Mouse (Mus musculus) embryonic facial prominence, embryonic 12.5 days (tissue): ENCODE measurements around the gene Slc12a8. TPM values are rescaled to one million over a fixed set of nuclear protein-coding genes. Genes with fewer than 3 reads are reported as not detected.

Experiments
- ATAC-seq: fragments of 200-750 bp; cut with Nextera tagmentation; 2 replicates; pipeline ENCODE4 v1.8.0; 2017; ENCODE audit not compliant: insufficient number of reproducible peaks, insufficient read depth, low FRiP score, low TSS enrichment
- H3K27ac ChIP-seq: fragments of 300-500 bp; sonication (generic); 2 replicates; pipeline ENCODE4 v1.5.1; 2016; ENCODE audit warnings: mild to moderate bottlenecking
- H3K27me3 ChIP-seq: fragments of 300-500 bp; sonication (generic); 2 replicates; pipeline ENCODE4 v1.6.1; 2016; ENCODE audit warnings: mild to moderate bottlenecking, moderate library complexity
- H3K36me3 ChIP-seq: fragments of 300-500 bp; sonication (generic); 2 replicates; pipeline ENCODE4 v1.6.1; 2016; ENCODE audit warnings: mild to moderate bottlenecking
- H3K4me1 ChIP-seq: fragments of 300-500 bp; sonication (generic); 2 replicates; pipeline ENCODE4 v1.6.1; 2016
- H3K4me2 ChIP-seq: fragments of 300-500 bp; sonication (generic); replicated peaks from 2 replicates; pipeline ENCODE4 v1.6.1; 2016; ENCODE audit warnings: mild to moderate bottlenecking, moderate library complexity
- H3K4me3 ChIP-seq: fragments of 300-500 bp; sonication (generic); 2 replicates; pipeline ENCODE4 v1.5.1; 2016; ENCODE audit warnings: mild to moderate bottlenecking
- H3K9ac ChIP-seq: fragments of 300-500 bp; sonication (generic); 2 replicates; pipeline ENCODE4 v1.6.1; 2016; ENCODE audit warnings: mild to moderate bottlenecking, moderate library complexity
- H3K9me3 ChIP-seq: fragments of 300-500 bp; sonication (generic); 2 replicates; pipeline ENCODE4 v1.6.1; 2016; ENCODE audit warnings: mild to moderate bottlenecking, moderate library complexity
- WGBS: fragments of 180-500 bp; shearing (Covaris S2); methylation state at CpG from one replicate; pipeline ENCODE4 v1.1.7; 2016; 5-methylcytosine and 5-hydroxymethylcytosine counted together
- polyA plus RNA-seq: library from polyadenylated mRNA; unstranded; fragments of >200 nt; fragmentation: Nextera tagmentation; extraction: Ambion mirVana; gene quantifications from 2 replicates; pipeline ENCODE4 v1.2.1, GENCODE M21; 2016

Gene Slc12a8
- polyA plus RNA-seq, 1 experiment from 2014 or later, result 0.65 TPM

- H3K4me1 ChIP-seq, result no peaks in the 10 kb centered on the region
- H3K4me3 ChIP-seq, result no peak overlapping the region
- H3K9me3 ChIP-seq, result no peaks in the 10 kb centered on the region
- H3K36me3 ChIP-seq, result no peaks in the 10 kb centered on the region
- H3K27me3 ChIP-seq, result no peaks in the 10 kb centered on the region
- H3K9ac ChIP-seq, result no peak overlapping the region
- 79% methylated on average over 12 of the region's 12 CpGs for WGBS
- no peak overlapping the region for H3K4me2 ChIP-seq
- no peak for ATAC-seq
- no peak overlapping the region for H3K27ac ChIP-seq
These were observed 118.9 kb downstream of the Slc12a8 start for GRCm38 (mm10) chr16:33635836-33636595.

- H3K27ac ChIP-seq, result no peak overlapping the region
- H3K9ac ChIP-seq, result no peak overlapping the region
- no peak for ATAC-seq
- H3K36me3 ChIP-seq, result no peaks in the 10 kb centered on the region
- H3K27me3 ChIP-seq, result no peaks in the 10 kb centered on the region
- H3K4me3 ChIP-seq, result no peak overlapping the region
- H3K9me3 ChIP-seq, result no peaks in the 10 kb centered on the region
- no peaks in the 10 kb centered on the region for H3K4me1 ChIP-seq
- H3K4me2 ChIP-seq, result no peak overlapping the region
- WGBS, result 49% methylated on average over 3 of the region's 3 CpGs
These were observed 124.7 kb downstream of the Slc12a8 start for GRCm38 (mm10) chr16:33641779-33642178.

GRCm38 (mm10) chr16:33653116-33653515 lies 136.0 kb downstream of the Slc12a8 start:
- Histone ChIP-seq H3K4me2 (no peak overlapping the region), H3K9me3 (peaks cover 8% of the 10 kb centered on the region; the same call in 1 of the 2 replicates), H3K36me3 (no peaks in the 10 kb centered on the region), H3K27me3 (no peaks in the 10 kb centered on the region), H3K27ac (no peak overlapping the region), H3K4me3 (no peak overlapping the region), H3K9ac (no peak overlapping the region), H3K4me1 (no peaks in the 10 kb centered on the region)
- WGBS, result 89% methylated on average over 6 of the region's 6 CpGs
- ATAC-seq, result no peak

GRCm38 (mm10) chr16:33655443-33655842 lies 138.3 kb downstream of the Slc12a8 start:
- Histone ChIP-seq H3K36me3 (no peaks in the 10 kb centered on the region), H3K4me1 (no peaks in the 10 kb centered on the region), H3K27me3 (no peaks in the 10 kb centered on the region), H3K9me3 (no peaks in the 10 kb centered on the region), H3K9ac (no peak overlapping the region), H3K4me2 (no peak overlapping the region), H3K27ac (no peak overlapping the region), H3K4me3 (no peak overlapping the region)
- 98% methylated on average over 3 of the region's 3 CpGs for WGBS
- ATAC-seq, result no peak

GRCm38 (mm10) chr16:33657191-33657590 lies 140.1 kb downstream of the Slc12a8 start:
- Histone ChIP-seq H3K36me3 (no peaks in the 10 kb centered on the region), H3K9ac (no peak overlapping the region), H3K27me3 (no peaks in the 10 kb centered on the region), H3K4me1 (no peaks in the 10 kb centered on the region), H3K4me2 (no peak overlapping the region), H3K4me3 (no peak overlapping the region), H3K9me3 (no peaks in the 10 kb centered on the region), H3K27ac (no peak overlapping the region)
- 81% methylated on average over 3 of the region's 3 CpGs for WGBS
- ATAC-seq, result no peak

- Histone ChIP-seq H3K27ac (no peak overlapping the region), H3K4me2 (no peak overlapping the region), H3K36me3 (no peaks in the 10 kb centered on the region), H3K4me3 (no peak overlapping the region), H3K4me1 (no peaks in the 10 kb centered on the region), H3K9me3 (no peaks in the 10 kb centered on the region), H3K9ac (no peak overlapping the region), H3K27me3 (no peaks in the 10 kb centered on the region)
- ATAC-seq, result no peak
- WGBS, result 96% methylated on average over 3 of the region's 3 CpGs
These were observed 141.0 kb downstream of the Slc12a8 start for GRCm38 (mm10) chr16:33658121-33658520.

GRCm38 (mm10) chr16:33659521-33659920 lies 142.4 kb downstream of the Slc12a8 start:
- H3K27ac ChIP-seq, result no peak overlapping the region
- no peaks in the 10 kb centered on the region for H3K9me3 ChIP-seq
- H3K36me3 ChIP-seq, result no peaks in the 10 kb centered on the region
- no peaks in the 10 kb centered on the region for H3K27me3 ChIP-seq
- H3K9ac ChIP-seq, result no peak overlapping the region
- H3K4me3 ChIP-seq, result no peak overlapping the region
- 89% methylated on average over 5 of the region's 5 CpGs for WGBS
- no peak overlapping the region for H3K4me2 ChIP-seq
- no peak for ATAC-seq
- H3K4me1 ChIP-seq, result no peaks in the 10 kb centered on the region

GRCm38 (mm10) chr16:33660125-33660524 lies 143.0 kb downstream of the Slc12a8 start:
- no peak overlapping the region for H3K9ac ChIP-seq
- H3K27ac ChIP-seq, result no peak overlapping the region
- 56% methylated on average over 5 of the region's 5 CpGs for WGBS
- H3K4me2 ChIP-seq, result no peak overlapping the region
- H3K27me3 ChIP-seq, result no peaks in the 10 kb centered on the region
- no peaks in the 10 kb centered on the region for H3K4me1 ChIP-seq
- H3K9me3 ChIP-seq, result no peaks in the 10 kb centered on the region
- ATAC-seq, result no peak
- H3K4me3 ChIP-seq, result no peak overlapping the region
- H3K36me3 ChIP-seq, result no peaks in the 10 kb centered on the region

GRCm38 (mm10) chr16:33662841-33663240 lies 145.7 kb downstream of the Slc12a8 start:
- no peak overlapping the region for H3K9ac ChIP-seq
- H3K4me2 ChIP-seq, result no peak overlapping the region

GRCm38 (mm10) chr16:33666226-33666625 lies 149.1 kb downstream of the Slc12a8 start:
- Histone ChIP-seq H3K4me1 (no peaks in the 10 kb centered on the region), H3K27ac (no peak overlapping the region), H3K9me3 (no peaks in the 10 kb centered on the region), H3K4me2 (no peak overlapping the region), H3K9ac (no peak overlapping the region), H3K27me3 (no peaks in the 10 kb centered on the region), H3K36me3 (no peaks in the 10 kb centered on the region), H3K4me3 (no peak overlapping the region)
- no peak for ATAC-seq
- 82% methylated on average over 6 of the region's 6 CpGs for WGBS

More at GRCm38 (mm10) chr16:33662841-33663240, 145.7 kb downstream of the Slc12a8 start:
- 95% methylated on average over 10 of the region's 10 CpGs for WGBS
- Histone ChIP-seq H3K36me3 (no peaks in the 10 kb centered on the region), H3K4me3 (no peak overlapping the region), H3K27me3 (no peaks in the 10 kb centered on the region), H3K4me1 (no peaks in the 10 kb centered on the region), H3K9me3 (no peaks in the 10 kb centered on the region), H3K27ac (no peak overlapping the region)
- ATAC-seq, result no peak

GRCm38 (mm10) chr16:33666985-33667538 lies 149.9 kb downstream of the Slc12a8 start:
- Histone ChIP-seq H3K27me3 (no peaks in the 10 kb centered on the region), H3K4me2 (no peak overlapping the region), H3K4me1 (no peaks in the 10 kb centered on the region), H3K27ac (no peak overlapping the region), H3K9ac (no peak overlapping the region), H3K4me3 (no peak overlapping the region), H3K9me3 (no peaks in the 10 kb centered on the region), H3K36me3 (no peaks in the 10 kb centered on the region)
- ATAC-seq, result no peak
- WGBS, result 85% methylated on average over 4 of the region's 4 CpGs

- Histone ChIP-seq H3K9ac (no peak overlapping the region), H3K27me3 (no peaks in the 10 kb centered on the region), H3K4me3 (no peak overlapping the region), H3K9me3 (no peaks in the 10 kb centered on the region), H3K36me3 (no peaks in the 10 kb centered on the region), H3K27ac (no peak overlapping the region), H3K4me1 (no peaks in the 10 kb centered on the region), H3K4me2 (no peak overlapping the region)
- WGBS, result 87% methylated on average over 2 of the region's 2 CpGs
- no peak for ATAC-seq
These were observed 151.3 kb downstream of the Slc12a8 start for GRCm38 (mm10) chr16:33668448-33668847.
